Mouse (Mus musculus) adrenal gland, adult 8-10 months (tissue): ENCODE results near the gene Ttn. TPM values are rescaled to one million over a fixed set of nuclear protein-coding genes. Genes with fewer than 3 reads are reported as not detected.

ENCODE experiments used
- DNase-seq: peaks from one replicate; pipeline ENCODE4 v3.0.0; 2022
- total RNA-seq, 4 experiments: library from RNA; stranded (reverse); gene quantifications; 2 replicates each; pipeline ENCODE4 v1.2.4; 2022

Ttn gene
- total RNA-seq, 4 experiments from 2014 or later = 0.05 to 0.42 (median 0.15) TPM

- DNase-seq = no peak
These were observed 164.6 kb downstream of the Ttn start for GRCm38 (mm10) chr2:76817796-76818195.

- DNase-seq = no peak
These were observed 168.1 kb downstream of the Ttn start for GRCm38 (mm10) chr2:76814048-76814817.

GRCm38 (mm10) chr2:76811160-76811559 is 171.2 kb downstream of the Ttn start:
- DNase-seq = no peak

GRCm38 (mm10) chr2:76808334-76808733 is 174.0 kb downstream of the Ttn start:
- DNase-seq = no peak

- DNase-seq = no peak
These were observed 175.1 kb downstream of the Ttn start for GRCm38 (mm10) chr2:76807284-76807683.

GRCm38 (mm10) chr2:76806861-76807260 is 175.5 kb downstream of the Ttn start:
- no peak for DNase-seq

- no peak for DNase-seq
These were observed 176.0 kb downstream of the Ttn start for GRCm38 (mm10) chr2:76806376-76806775.

GRCm38 (mm10) chr2:76805191-76805892 is 177.0 kb downstream of the Ttn start:
- no peak for DNase-seq

DNA sequence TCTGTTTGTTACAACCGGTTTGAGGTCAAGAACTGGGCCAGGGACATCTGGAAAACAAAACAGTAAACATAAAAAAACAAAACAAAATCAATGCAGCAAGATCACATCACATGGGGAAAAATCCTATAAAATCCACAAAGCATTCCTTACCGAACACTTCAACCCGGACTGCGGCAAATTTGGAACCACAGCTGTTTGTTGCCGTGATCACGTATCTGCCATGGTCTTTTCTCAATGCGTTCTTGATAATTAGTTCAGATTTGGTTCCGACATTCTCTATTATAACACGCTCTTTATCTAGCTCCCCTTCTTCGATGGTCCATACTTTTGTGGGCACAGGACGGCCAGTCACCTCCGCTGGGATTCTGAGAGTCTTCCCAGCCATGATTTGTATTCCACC is 198.2 kb downstream of the Ttn start:
- no peak for DNase-seq

DNA sequence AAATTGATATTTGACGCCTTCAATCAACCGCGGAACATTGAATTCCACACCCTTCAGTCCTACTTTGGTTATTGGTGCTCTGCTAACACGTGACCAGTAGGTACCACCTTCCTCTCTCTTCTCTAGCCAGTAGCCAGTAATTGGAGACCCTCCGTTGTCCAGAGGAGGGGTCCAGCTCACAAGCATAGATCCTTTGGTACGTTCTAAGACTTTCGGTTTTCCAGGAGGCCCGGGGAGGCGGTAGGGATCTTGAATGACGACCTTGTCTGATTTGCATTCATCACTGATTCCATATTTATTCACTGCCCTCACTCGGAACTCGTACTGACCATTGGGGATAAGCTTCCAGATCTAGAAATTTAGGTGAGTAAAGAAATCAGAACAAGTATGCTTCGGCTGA is 201.6 kb downstream of the Ttn start:
- DNase-seq = no peak

GRCm38 (mm10) chr2:76769831-76770230 is 212.5 kb downstream of the Ttn start:
- DNase-seq = no peak

GRCm38 (mm10) chr2:76767231-76767630 is 215.1 kb downstream of the Ttn start:
- DNase-seq = no peak

DNA sequence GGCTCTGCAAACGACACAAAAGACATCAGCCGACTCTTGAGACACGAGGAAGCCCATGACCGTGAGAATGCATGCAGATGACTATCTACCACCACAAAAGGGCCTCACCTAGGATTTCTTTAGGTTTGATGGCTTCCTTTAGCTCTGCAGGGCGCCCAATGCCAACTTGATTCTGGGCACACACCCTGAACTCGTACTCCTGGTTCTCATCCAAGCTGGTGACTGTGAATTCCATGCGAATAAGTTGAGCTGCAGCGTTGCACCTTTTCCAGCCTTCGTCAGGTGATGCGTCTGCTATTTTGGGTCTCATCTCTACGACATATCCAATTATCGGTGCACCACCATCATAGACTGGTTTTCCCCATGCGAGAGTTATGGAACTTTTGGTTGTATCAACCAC is 217.8 kb downstream of the Ttn start:
- DNase-seq = no peak

- no peak for DNase-seq
These were observed 220.2 kb downstream of the Ttn start for GRCm38 (mm10) chr2:76762154-76762553.

DNA sequence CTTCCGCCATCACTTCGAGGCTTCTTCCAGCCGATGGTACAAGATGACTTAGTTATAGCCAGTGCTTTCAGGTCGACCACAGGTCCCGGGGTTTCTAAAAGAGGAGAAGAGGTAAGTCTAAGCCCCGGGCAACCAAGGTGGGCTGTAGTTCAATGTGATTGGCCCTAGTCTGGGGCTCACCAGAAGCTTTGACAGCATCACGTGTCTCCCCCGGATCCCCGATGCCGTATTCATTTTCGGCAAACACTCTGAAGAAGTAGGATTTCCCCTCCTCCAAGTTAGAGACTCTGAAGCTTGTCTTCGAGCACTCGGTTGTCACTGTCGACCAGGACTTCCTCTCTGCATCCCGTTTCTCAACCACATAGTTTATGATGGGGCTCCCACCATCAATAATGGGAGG is 225.9 kb downstream of the Ttn start:
- no peak for DNase-seq

- DNase-seq = no peak
These were observed 230.4 kb downstream of the Ttn start for GRCm38 (mm10) chr2:76751993-76752392.

- DNase-seq = no peak
These were observed 232.8 kb downstream of the Ttn start for GRCm38 (mm10) chr2:76749341-76750110.

- DNase-seq = no peak
These were observed 233.7 kb downstream of the Ttn start for GRCm38 (mm10) chr2:76748696-76749095.

GRCm38 (mm10) chr2:76719650-76720049 is 262.7 kb downstream of the Ttn start:
- DNase-seq = no peak

- DNase-seq = no peak
These were observed 267.4 kb downstream of the Ttn start for GRCm38 (mm10) chr2:76714984-76715383.

GRCm38 (mm10) chr2:76708512-76708911 is 273.8 kb downstream of the Ttn start:
- no peak for DNase-seq

DNA sequence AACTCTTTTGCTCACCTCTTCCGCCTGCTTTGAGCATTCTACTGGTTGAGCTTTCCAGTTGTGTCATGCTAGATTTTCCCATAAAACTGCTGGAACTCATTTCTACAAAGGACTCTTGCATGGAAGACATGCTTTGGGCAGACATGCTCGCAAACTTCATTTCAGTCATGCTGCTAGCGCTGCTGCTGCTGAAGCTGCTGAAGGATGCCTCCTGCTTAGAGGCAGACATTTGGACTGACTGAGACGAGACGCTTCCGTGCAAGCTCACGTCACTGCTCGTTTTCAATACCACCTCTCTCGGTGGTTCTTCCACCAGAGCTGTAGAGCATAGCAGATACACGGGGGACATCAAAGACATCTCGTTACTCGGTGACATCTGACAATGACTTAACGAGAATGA is 276.7 kb downstream of the Ttn start:
- no peak for DNase-seq

DNA sequence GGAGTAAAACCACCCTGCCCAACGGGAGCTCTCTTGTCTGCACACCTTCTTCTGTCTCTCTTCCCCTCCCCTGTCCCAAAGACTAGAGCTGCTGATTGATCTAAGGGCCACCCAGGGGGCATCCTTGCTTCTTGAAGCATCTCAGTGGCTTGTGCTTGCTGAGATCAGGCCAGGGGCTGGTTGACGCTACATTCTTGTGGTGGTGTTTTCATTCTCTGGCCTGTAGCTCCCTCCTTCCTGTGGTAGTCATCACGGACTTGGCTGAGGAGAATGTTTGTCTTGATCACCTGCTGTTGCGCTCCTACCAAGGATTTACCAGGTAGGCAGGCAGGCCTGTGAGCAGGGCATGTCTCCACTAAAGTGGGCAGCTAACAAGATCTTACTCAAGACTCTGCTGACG is 279.6 kb downstream of the Ttn start:
- DNase-seq = no peak
